Mouse (Mus musculus) left cerebral cortex, postnatal 10 days (tissue): ENCODE measurements around the gene Rab3gap1. TPM values are rescaled to one million over a fixed set of nuclear protein-coding genes. Genes with fewer than 3 reads are reported as not detected.
A peak's percentile ranks its signal among the peaks of the same experiment; 100 is the strongest.
"Not testable (repeated sequence)": the region's sequence is repeated elsewhere in the genome, so short reads cannot be mapped to it uniquely, and the experiment has no call there.

Experiments
- DNase-seq, 2 experiments: peaks; one replicate each; pipeline ENCODE4 v3.0.0; 2021 to 2022; ENCODE audit warnings: low spot score in 2 of 2, mixed read lengths in 1 of 2; ENCODE audit errors: extremely low spot score in 1 of 2
- intact Hi-C: fragments of 180-260 bp; cut with DNase I; formaldehyde crosslinking; loops from one replicate; pipeline ENCODE4 v1.15.1; 2025
- total RNA-seq, 2 experiments: library from RNA; stranded (reverse); gene quantifications; 2 replicates each; pipeline ENCODE4 v1.2.3; 2021

Gene Rab3gap1
- total RNA-seq, 2 experiments from 2014 or later: 47.3 to 49.8 TPM

DNA sequence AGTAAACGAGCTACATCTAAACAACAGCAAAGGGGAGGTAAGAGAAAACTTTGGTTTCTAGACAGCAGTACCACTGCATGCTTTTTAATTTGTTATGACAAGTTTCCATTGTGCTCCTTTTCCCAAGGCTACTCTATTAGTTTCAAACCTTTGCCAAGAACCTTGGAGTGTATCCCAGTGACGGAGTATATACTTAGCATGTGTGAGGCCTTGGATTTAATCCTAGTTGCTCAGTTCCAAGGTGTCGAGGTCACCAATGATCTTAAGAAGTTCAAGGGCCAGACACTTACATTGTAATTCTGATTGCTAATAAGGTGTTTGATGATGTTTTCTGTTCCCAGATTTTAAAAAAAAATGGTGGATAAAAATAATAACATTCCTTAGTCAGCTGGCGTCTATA is 44.5 kb downstream of the Rab3gap1 start:
- DNase-seq: no peak
- intact Hi-C loops: no loop called here

- DNase-seq: no peak
Observed at GRCm38 (mm10) chr1:127915316-127915715, 46.7 kb downstream of the Rab3gap1 start.

GRCm38 (mm10) chr1:127915802-127916201 is 47.2 kb downstream of the Rab3gap1 start:
- DNase-seq: no peak
- intact Hi-C loops: no loop called here

More at GRCm38 (mm10) chr1:127915316-127915715, 46.7 kb downstream of the Rab3gap1 start:
- intact Hi-C loops: no loop called here

DNA sequence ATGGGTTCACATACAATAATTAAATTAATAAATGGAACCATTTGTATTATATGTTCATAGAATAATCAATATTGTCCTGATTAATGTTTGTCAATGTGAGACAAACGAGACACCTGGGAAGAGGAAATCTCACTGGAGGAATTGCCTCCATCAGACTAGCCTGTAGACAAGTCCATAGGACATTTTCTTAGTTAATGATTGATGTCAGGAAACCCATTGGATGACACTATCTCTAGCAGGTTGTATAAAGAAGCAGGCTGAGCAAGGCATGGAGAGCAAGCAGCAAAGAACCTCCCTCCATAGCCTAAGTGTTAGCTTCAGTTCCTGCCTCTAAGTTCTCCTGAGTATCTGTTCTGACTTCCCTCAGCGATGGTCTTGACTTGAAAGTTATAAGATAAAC is 64.8 kb downstream of the Rab3gap1 start:
- DNase-seq: no peak
- intact Hi-C loops: no loop called here

DNA sequence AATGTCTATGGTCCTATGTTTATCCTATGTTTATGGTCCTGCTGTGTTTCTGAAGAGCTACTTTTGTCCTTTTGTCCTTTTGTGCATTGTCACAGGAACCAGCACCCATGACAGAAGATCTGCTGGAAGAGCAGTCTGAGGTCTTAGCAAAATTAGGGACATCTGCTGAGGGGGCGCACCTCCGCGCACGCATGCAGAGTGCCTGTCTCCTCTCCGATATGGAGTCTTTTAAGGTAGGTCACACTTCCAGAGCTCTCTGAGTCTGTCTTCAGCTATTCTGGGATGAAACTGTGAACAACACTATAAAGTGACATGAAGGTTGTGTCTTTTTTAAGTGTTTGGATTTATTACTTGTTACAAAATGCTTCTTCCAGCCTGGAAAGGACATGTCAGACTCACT is 65.7 kb downstream of the Rab3gap1 start:
- no peak for DNase-seq
- intact Hi-C loops: no loop called here

- no peak for DNase-seq
- intact Hi-C loops: loop anchor here (5.0 kb wide), 1 partner anchor 205 kb away; no protein-coding TSS in a partner anchor
Observed at GRCm38 (mm10) chr1:127937277-127937676, 68.7 kb downstream of the Rab3gap1 start.

DNA sequence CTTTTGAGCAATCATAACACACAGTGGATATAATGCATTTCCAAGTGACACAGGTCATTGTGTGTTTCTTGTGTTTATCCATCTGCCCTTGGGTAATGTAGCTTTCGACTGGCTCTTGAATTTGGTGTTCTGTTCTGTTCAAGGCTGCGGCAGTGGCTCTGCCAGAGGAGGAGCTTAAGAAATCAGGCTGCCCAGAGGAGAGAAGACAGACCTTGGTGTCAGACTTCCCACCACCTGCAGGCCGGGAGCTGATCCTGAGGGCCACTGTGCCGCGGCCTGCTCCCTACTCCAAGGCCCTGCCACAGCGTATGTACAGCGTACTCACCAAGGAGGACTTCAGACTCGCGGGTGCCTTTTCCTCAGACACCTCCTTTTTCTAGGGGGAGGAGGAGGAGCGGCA is 73.7 kb downstream of the Rab3gap1 start:
- DNase-seq: no peak
- intact Hi-C loops: no loop called here

GRCm38 (mm10) chr1:127943516-127943915 is 74.9 kb downstream of the Rab3gap1 start:
- intact Hi-C loops: no loop called here
- DNase-seq: no peak

- DNase-seq: peak in 1 of 2 experiments; percentile 66
- intact Hi-C loops: no loop called here
Observed at GRCm38 (mm10) chr1:127945696-127946575, 77.4 kb downstream of the Rab3gap1 start.

GRCm38 (mm10) chr1:127946615-127947249 is 78.2 kb downstream of the Rab3gap1 start:
- intact Hi-C loops: no loop called here
- no peak for DNase-seq

DNA sequence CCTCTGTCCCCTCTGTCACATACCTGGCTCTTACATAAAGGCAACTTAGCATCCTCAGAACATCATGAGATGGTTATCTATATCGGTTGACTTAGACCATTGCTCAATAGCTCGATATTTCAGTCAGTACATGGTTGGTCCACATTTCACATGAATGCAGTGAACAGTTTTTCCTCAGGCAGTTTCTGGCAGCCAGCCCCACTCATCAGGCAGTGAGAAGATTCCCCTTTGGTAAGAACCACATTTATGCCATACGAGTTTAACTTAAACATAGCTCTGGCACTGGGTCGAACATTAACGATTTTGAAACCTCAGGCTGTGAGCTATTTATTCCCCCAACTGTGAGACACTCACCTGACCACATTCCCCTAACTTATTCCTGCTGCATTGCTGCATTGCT is 80.2 kb downstream of the Rab3gap1 start:
- intact Hi-C loops: no loop called here
- peak in 1 of 2 experiments; percentile 44 for DNase-seq

- no peak for DNase-seq
- intact Hi-C loops: no loop called here
Observed at GRCm38 (mm10) chr1:127952276-127952675, 83.7 kb downstream of the Rab3gap1 start.

- intact Hi-C loops, DNase-seq: not testable (repeated sequence)
Observed at GRCm38 (mm10) chr1:127954198-127954597, 85.6 kb downstream of the Rab3gap1 start.

DNA sequence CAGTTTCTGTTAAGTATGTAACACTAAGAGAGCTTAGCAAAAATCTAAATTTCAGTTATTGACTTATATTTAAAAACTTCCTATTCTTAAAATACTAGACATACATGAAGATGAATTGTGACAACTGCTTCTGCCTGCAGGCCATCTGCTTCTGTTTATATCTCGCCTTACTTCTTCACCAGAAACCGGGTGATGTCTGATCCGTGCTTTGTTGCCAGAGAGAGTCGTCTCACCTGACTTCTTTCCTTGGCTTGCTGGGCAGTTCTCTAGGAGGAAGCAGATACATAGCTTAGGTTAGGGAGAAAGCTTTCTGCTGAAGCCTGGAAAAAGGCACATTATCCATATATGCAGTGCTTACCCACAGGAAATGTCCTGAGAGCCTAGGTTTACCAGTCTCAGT is 86.2 kb downstream of the Rab3gap1 start:
- intact Hi-C loops: no loop called here
- no peak for DNase-seq

DNA sequence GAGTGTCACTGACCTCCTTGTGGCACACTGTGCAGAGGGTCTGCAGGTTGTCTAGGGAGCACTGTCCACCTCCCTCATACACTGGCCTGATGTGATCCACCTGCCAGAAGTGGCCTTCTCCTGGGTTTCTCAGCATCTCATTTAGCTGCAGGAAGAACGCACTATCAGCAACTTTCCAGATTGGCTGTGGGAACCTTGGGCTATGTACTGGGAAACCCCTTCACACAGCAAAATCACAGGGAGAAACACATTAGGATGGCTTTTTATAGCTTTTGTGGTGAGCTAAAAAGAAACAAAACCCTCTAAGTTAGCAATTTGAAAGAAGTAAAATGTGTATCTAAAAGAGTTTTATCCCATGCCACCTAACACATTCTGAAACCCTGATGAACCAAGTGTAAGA is 88.0 kb downstream of the Rab3gap1 start:
- no peak for DNase-seq
- intact Hi-C loops: no loop called here

GRCm38 (mm10) chr1:127958801-127959200 is 90.2 kb downstream of the Rab3gap1 start:
- intact Hi-C loops: no loop called here
- no peak for DNase-seq

DNA sequence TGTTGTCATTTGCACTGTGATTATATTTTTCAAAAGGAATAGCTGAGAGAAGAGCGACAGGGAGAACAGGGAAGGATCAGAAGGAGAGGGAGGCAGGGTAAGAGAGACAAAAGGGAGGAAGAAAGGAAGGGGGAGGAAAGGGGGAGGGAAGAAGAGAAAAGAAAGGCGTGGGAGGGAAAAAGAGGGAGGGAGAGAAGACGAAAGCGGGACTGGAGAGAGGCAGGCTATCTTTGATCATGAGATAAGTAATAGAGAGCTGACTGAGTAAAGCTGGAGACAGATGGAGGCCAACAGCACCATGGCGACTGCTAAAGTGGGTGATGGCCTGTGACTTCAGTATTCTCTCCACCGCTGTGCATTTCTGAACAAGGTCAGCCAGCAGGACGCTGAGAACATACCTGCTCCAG is 90.7 kb downstream of the Rab3gap1 start:
- intact Hi-C loops: no loop called here
- DNase-seq: no peak

DNA sequence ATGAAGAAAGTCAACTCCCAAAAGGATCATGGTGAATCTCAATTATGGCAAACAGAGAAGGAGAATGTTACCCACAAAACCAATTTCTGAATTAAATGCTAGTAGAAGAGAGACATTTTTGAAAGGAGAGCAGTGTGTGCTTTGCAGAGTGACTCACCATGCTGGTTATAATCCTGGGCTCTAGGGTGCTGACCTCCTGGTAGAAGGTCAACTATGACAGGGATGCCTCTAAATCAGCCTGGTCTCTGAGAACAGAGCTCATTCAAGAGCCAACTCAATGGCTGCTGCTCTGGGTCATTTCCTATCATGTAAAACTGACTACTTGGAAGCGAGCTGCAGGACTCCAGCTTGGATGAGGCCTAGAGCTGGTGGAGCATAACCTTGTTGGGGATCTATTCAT is 92.6 kb downstream of the Rab3gap1 start:
- intact Hi-C loops: no loop called here
- DNase-seq: no peak

DNA sequence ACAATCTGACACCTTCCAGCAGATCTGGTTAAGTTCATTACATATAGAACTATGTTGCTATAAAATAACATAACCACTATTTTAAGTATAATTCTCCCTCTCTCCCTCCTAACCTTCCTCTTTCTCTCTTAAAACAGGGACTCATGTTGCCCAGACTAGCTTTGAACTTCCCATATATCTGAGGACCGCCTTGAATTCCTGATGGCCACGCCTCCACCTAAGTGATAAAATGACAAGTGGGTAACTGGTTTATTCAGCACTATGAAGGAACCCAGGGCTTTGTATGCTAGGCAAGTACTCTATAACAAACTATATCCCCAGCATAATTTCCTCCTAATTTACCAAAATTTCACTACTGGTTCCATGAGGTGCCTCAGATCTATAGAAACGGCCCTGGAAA is 94.8 kb downstream of the Rab3gap1 start:
- no peak for DNase-seq
- intact Hi-C loops: no loop called here

- DNase-seq: no peak
- intact Hi-C loops: no loop called here
Observed at GRCm38 (mm10) chr1:127970870-127971269, 102.3 kb downstream of the Rab3gap1 start.
